Comparison of ENCODE assay signal across 10 mouse cellular contexts in genomic region chr7:37362879-37363278, GRCm38 (mm10).
A peak's percentile ranks its signal among the peaks of the same experiment; 100 is the strongest.
DNase-seq lines count a peak whose midpoint lies in the region; ATAC-seq lines count a peak whose summit lies in the region.
"Had no signal": no experiment of that assay in that cellular context is flagged by ENCODE, and none has a peak within 500 bp of the region (broad histone marks: within the 10 kb centered on the region; RNA-seq: fewer than 3 reads in every experiment).

No protein-coding gene starts in this region.

- H3K4me3 ChIP-seq in heart, embryonic 15.5 days, result peak overlapping the region; percentile 53; the same call in 1 of the 2 replicates
- no peak overlapping the region for H3K4me3 ChIP-seq in embryonic facial prominence, embryonic 11.5 days (ENCODE audit: low read depth, low read length)
- no peak overlapping the region for H3K4me3 ChIP-seq in hindbrain, embryonic 13.5 days
- no peak overlapping the region for H3K4me3 ChIP-seq in midbrain, embryonic 14.5 days (replicated peaks; ENCODE audit: low read depth, low read length)

- H3K36me3 ChIP-seq in heart, embryonic 15.5 days, result no peaks in the 10 kb centered on the region
- H3K36me3 ChIP-seq in embryonic facial prominence, embryonic 11.5 days (replicated peaks; ENCODE audit: control insufficient read depth, insufficient read depth, low read depth, low read length), result no peaks in the 10 kb centered on the region
- H3K36me3 ChIP-seq in hindbrain, embryonic 13.5 days, result no peaks in the 10 kb centered on the region
- no peaks in the 10 kb centered on the region for H3K36me3 ChIP-seq in midbrain, embryonic 14.5 days (ENCODE audit: control insufficient read depth, insufficient read depth, low read length)

- peaks cover 15% of the 10 kb centered on the region for H3K4me1 ChIP-seq in heart, embryonic 15.5 days (replicated peaks)
- H3K4me1 ChIP-seq in embryonic facial prominence, embryonic 11.5 days (ENCODE audit: control insufficient read depth, insufficient read depth, low read length), result peaks cover 7% of the 10 kb centered on the region; the same call in 1 of the 2 replicates
- H3K4me1 ChIP-seq in hindbrain, embryonic 13.5 days (replicated peaks), result peaks cover 43% of the 10 kb centered on the region
- peaks cover 24% of the 10 kb centered on the region for H3K4me1 ChIP-seq in midbrain, embryonic 14.5 days (ENCODE audit: control insufficient read depth, insufficient read depth, low read length)

- no peaks in the 10 kb centered on the region for H3K27me3 ChIP-seq in heart, embryonic 15.5 days
- no peaks in the 10 kb centered on the region for H3K27me3 ChIP-seq in embryonic facial prominence, embryonic 11.5 days (ENCODE audit: control insufficient read depth, insufficient read depth, low read length)
- H3K27me3 ChIP-seq in hindbrain, embryonic 13.5 days, result 0 out of 2 replicates have a peak, but pooled peaks cover 3% of the 10 kb centered on the region
- H3K27me3 ChIP-seq in midbrain, embryonic 14.5 days (ENCODE audit: control insufficient read depth, insufficient read depth, low read length), result no peaks in the 10 kb centered on the region

- no peak for ATAC-seq in heart, embryonic 15.5 days (replicated peaks; ENCODE audit: insufficient number of reproducible peaks, insufficient read depth, low FRiP score, low read depth)
- no peak for ATAC-seq in embryonic facial prominence, embryonic 11.5 days (replicated peaks; ENCODE audit: insufficient number of reproducible peaks, low FRiP score, low TSS enrichment, low read depth)
- ATAC-seq in hindbrain, embryonic 13.5 days (ENCODE audit: low FRiP score), result no peak
- no peak for ATAC-seq in midbrain, embryonic 14.5 days (ENCODE audit: low FRiP score, low TSS enrichment)

- no peak overlapping the region for H3K9ac ChIP-seq in heart, embryonic 15.5 days
- H3K9ac ChIP-seq in embryonic facial prominence, embryonic 11.5 days (replicated peaks; ENCODE audit: low read length), result 0 out of 2 replicates have a peak overlapping the region, but pooled peaks have one; percentile 7
- no peak overlapping the region for H3K9ac ChIP-seq in hindbrain, embryonic 13.5 days
- H3K9ac ChIP-seq in midbrain, embryonic 14.5 days (replicated peaks; ENCODE audit: low read length), result no peak overlapping the region

- DNase-seq in heart, adult 11 months, result no peak
- DNase-seq in embryonic facial prominence, embryonic 11.5 days (ENCODE audit: low spot score), result peak; percentile 24
- DNase-seq in midbrain, embryonic 14.5 days, result no peak
- DNase-seq in MN1 (ENCODE audit: low spot score), result no peak
- DNase-seq in ovary, postnatal 14 days (ENCODE audit: low spot score), result no peak
- no peak for DNase-seq in natural killer cell, adult 2 months (ENCODE audit: low spot score in 2 of 2)
- DNase-seq: cerebellum, postnatal 14 days; gastrocnemius, postnatal 25 days had no signal

- WGBS in heart, embryonic 15.5 days, result 45% methylated on average over 8 of the region's 8 CpGs
- WGBS in embryonic facial prominence, embryonic 11.5 days, result 28% methylated on average over 8 of the region's 8 CpGs
- 31% methylated on average over 8 of the region's 8 CpGs for WGBS in hindbrain, embryonic 13.5 days
- 9% methylated on average over 8 of the region's 8 CpGs for WGBS in midbrain, embryonic 14.5 days

- no peaks in the 10 kb centered on the region for H3K9me3 ChIP-seq in heart, embryonic 15.5 days (replicated peaks)
- no peaks in the 10 kb centered on the region for H3K9me3 ChIP-seq in embryonic facial prominence, embryonic 11.5 days (replicated peaks; ENCODE audit: control insufficient read depth, low read length)
- no peaks in the 10 kb centered on the region for H3K9me3 ChIP-seq in hindbrain, embryonic 13.5 days
- H3K9me3 ChIP-seq in midbrain, embryonic 14.5 days (ENCODE audit: control insufficient read depth, low read length), result no peaks in the 10 kb centered on the region

- H3K4me2 ChIP-seq in heart, embryonic 15.5 days, result peak overlapping the region; percentile 77
- H3K4me2 ChIP-seq in embryonic facial prominence, embryonic 11.5 days (ENCODE audit: low read depth, low read length), result no peak overlapping the region
- H3K4me2 ChIP-seq in hindbrain, embryonic 13.5 days, result peak overlapping the region; percentile 46; the same call in 1 of the 2 replicates
- 0 out of 2 replicates have a peak overlapping the region, but pooled peaks have one; percentile 23 for H3K4me2 ChIP-seq in midbrain, embryonic 14.5 days (ENCODE audit: low read length)

- no peak overlapping the region for H3K27ac ChIP-seq in heart, embryonic 15.5 days
- peak overlapping the region; percentile 72 for H3K27ac ChIP-seq in embryonic facial prominence, embryonic 11.5 days (replicated peaks; ENCODE audit: low read depth, low read length)
- peak overlapping the region; percentile 61 for H3K27ac ChIP-seq in hindbrain, embryonic 13.5 days
- peak overlapping the region; percentile 70 for H3K27ac ChIP-seq in midbrain, embryonic 14.5 days (replicated peaks; ENCODE audit: low read depth, low read length)
